Mouse (Mus musculus) kidney, embryonic 14.5 days (tissue): ENCODE results near the gene Gm5127. TPM values are rescaled to one million over a fixed set of nuclear protein-coding genes. Genes with fewer than 3 reads are reported as not detected.

ENCODE experiments used
- ATAC-seq: fragments of 200-750 bp; cut with Nextera tagmentation; 2 replicates; pipeline ENCODE4 v1.8.0; 2017; ENCODE audit warnings: moderate number of reproducible peaks, mild to moderate bottlenecking, moderate TSS enrichment, moderate library complexity; ENCODE audit not compliant: low FRiP score, low TSS enrichment
- H3K27ac ChIP-seq: fragments of 300-500 bp; sonication (generic); 2 replicates; pipeline ENCODE4 v1.5.1; 2014; ENCODE audit warnings: low read depth, mild to moderate bottlenecking, low read length, moderate library complexity, mixed read lengths
- H3K27me3 ChIP-seq: fragments of 300-500 bp; sonication (generic); 2 replicates; pipeline ENCODE4 v1.6.1; 2014; ENCODE audit warnings: mild to moderate bottlenecking, low read length; ENCODE audit not compliant: control insufficient read depth, insufficient read depth
- H3K36me3 ChIP-seq: fragments of 300-500 bp; sonication (generic); 2 replicates; pipeline ENCODE4 v1.6.1; 2014; ENCODE audit warnings: low read length, mixed read lengths; ENCODE audit not compliant: control insufficient read depth, insufficient read depth
- H3K4me1 ChIP-seq: fragments of 300-500 bp; sonication (generic); 2 replicates; pipeline ENCODE4 v1.6.1; 2014; ENCODE audit warnings: low read length, mixed read lengths; ENCODE audit not compliant: control insufficient read depth, insufficient read depth
- H3K4me2 ChIP-seq: fragments of 300-500 bp; sonication (generic); replicated peaks from 2 replicates; pipeline ENCODE4 v1.6.1; 2014; ENCODE audit warnings: low read depth, mild to moderate bottlenecking, low read length
- H3K4me3 ChIP-seq: fragments of 300-500 bp; sonication (generic); 2 replicates; pipeline ENCODE4 v1.5.1; 2014; ENCODE audit warnings: mild to moderate bottlenecking, low read length
- H3K9ac ChIP-seq: fragments of 300-500 bp; sonication (generic); 2 replicates; pipeline ENCODE4 v1.6.1; 2014; ENCODE audit warnings: low read depth, mild to moderate bottlenecking, low read length, moderate library complexity
- H3K9me3 ChIP-seq: fragments of 300-500 bp; sonication (generic); 2 replicates; pipeline ENCODE4 v1.6.1; 2016; ENCODE audit warnings: low read length; ENCODE audit not compliant: control insufficient read depth
- WGBS: fragments of 180-500 bp; shearing (Covaris S2); extraction: QIAGEN DNeasy Blood & Tissue Kit; methylation state at CpG from one replicate; pipeline ENCODE4 v1.1.7; 2014; 5-methylcytosine and 5-hydroxymethylcytosine counted together
- microRNA-seq: library from miRNA; unstranded; fragments of <30 nt; microRNA quantifications from one replicate; pipeline ENCODE4, GENCODE M21; 2016
- polyA plus RNA-seq: library from polyadenylated mRNA; unstranded; fragments of >200 nt; fragmentation: Nextera tagmentation; extraction: Ambion mirVana; gene quantifications from 2 replicates; pipeline ENCODE4 v1.2.1, GENCODE M21; 2014

Gm5127 gene
- polyA plus RNA-seq, 1 experiment from 2014 or later = 1.3 TPM

GRCm38 (mm10) chrX:106742241-106742640, 159.3 kb downstream of the Gm5127 start:
- no peak overlapping the region for H3K9ac ChIP-seq
- no peak overlapping the region for H3K4me3 ChIP-seq
- no peaks in the 10 kb centered on the region for H3K27me3 ChIP-seq
- no peaks in the 10 kb centered on the region for H3K36me3 ChIP-seq
- H3K27ac ChIP-seq = no peak overlapping the region
- no peak overlapping the region for H3K4me2 ChIP-seq
- H3K9me3 ChIP-seq = no peaks in the 10 kb centered on the region
- no peaks in the 10 kb centered on the region for H3K4me1 ChIP-seq
- no peak for ATAC-seq

- H3K27me3 ChIP-seq = no peaks in the 10 kb centered on the region
Observed at GRCm38 (mm10) chrX:106755272-106755671, 172.3 kb downstream of the Gm5127 start.

More at GRCm38 (mm10) chrX:106755272-106755671, 172.3 kb downstream of the Gm5127 start:
- Histone ChIP-seq H3K9me3 (no peaks in the 10 kb centered on the region), H3K4me2 (no peak overlapping the region), H3K4me3 (no peak overlapping the region), H3K36me3 (no peaks in the 10 kb centered on the region), H3K4me1 (no peaks in the 10 kb centered on the region), H3K9ac (no peak overlapping the region), H3K27ac (no peak overlapping the region)
- no peak for ATAC-seq
- 55% methylated on average over 1 of the region's 1 CpGs for WGBS

Small RNAs within 50 kb of the gene (microRNA-seq; reads per million reads assigned to microRNA genes)
- not detected for gene Gm22102

Other genes with a start within 250 kb of the Gm5127 start
- gene Fndc3c1, start 97.8 kb upstream of the Gm5127 start, polyA plus RNA-seq = 12.9 and 17.4 TPM in 2 replicates
- gene Cysltr1, start 20.5 kb downstream of the Gm5127 start, polyA plus RNA-seq = 3.1 and 3.5 TPM in 2 replicates